Mouse (Mus musculus): ENCODE results near the gene Vav3. TPM values are rescaled to one million over a fixed set of nuclear protein-coding genes. Genes with fewer than 3 reads are reported as not detected.

The Vav3 gene
- 7.6 TPM for polyA plus RNA-seq (2014; fragmentation: Illumina TruSeq; extraction: RNeasy Lipid Tissue Mini Kit (QIAGEN cat#74804); ENCODE audit: low read depth, low replicate concordance)

GRCm38 (mm10) chr3:109340274-109341070, at the start of gene Vav3:
Gene Vav3 (plus strand): TSS chr3:109340653.

Other genes with a start within 250 kb of the Vav3 start
- gene Slc25a24, start 217.5 kb upstream of the Vav3 start, polyA plus RNA-seq (2014; fragmentation: Illumina TruSeq; extraction: RNeasy Lipid Tissue Mini Kit (QIAGEN cat#74804); ENCODE audit: low read depth, low replicate concordance): 9.3 TPM